Mouse (Mus musculus) effector memory CD4-positive, alpha-beta T cell, adult 7 months (primary cell): ENCODE data around the gene Dzank1. TPM values are rescaled to one million over a fixed set of nuclear protein-coding genes. Genes with fewer than 3 reads are reported as not detected.

ENCODE experiments used
- polyA plus RNA-seq: library from polyadenylated mRNA; unstranded; fragments of 100-300 nt; shearing (Covaris generic); gene quantifications from one replicate; pipeline ENCODE4 v1.2.1, GENCODE M21; 2017

The Dzank1 gene
- polyA plus RNA-seq = 0.59 TPM

DNA sequence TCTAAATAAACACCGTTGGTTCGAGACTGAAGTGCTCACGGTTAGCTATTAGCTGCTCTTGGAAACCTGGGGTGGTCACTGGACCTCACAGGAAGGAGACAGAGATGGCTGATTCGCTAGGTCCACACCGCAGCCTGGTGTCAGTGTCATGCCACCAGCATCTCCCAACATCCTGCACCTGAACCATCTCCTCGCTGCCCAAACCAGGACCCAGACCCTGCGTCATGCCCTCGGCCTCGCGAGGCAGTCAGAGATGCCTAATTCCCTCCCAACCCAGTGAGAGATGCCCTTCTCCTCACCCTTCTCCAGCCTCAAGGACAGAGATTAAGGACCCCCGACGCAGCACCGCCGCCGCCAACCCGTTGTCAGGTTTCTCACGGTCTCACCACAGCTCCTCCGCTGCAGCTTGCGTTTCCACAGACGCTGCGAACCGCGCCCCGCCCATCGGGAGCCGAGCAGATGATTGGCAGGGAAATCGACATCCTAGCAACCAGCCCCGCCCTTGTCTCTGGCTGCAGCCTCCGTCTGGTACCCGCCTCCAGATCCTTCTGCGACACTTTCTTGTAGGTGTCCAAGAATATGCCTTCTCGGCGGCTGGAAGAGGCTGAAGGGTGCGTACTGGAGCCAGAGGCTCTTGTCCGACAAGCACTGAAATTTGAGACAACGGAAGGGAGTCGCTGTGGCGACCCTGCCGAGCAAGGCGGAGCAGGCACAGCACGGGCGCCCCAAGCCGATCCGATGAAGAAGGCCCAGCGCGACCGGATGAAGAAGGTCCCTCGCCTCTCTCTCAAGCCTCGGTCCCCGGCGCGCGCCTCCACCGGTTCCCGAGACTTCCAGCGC, at the start of gene Dzank1, which contains the start of gene Polr3f:
Dzank1 (minus strand) TSS at position 434 of the 840 bp plus-strand sequence.
Polr3f (plus strand) TSS at position 738 of the 840 bp plus-strand sequence.

DNA sequence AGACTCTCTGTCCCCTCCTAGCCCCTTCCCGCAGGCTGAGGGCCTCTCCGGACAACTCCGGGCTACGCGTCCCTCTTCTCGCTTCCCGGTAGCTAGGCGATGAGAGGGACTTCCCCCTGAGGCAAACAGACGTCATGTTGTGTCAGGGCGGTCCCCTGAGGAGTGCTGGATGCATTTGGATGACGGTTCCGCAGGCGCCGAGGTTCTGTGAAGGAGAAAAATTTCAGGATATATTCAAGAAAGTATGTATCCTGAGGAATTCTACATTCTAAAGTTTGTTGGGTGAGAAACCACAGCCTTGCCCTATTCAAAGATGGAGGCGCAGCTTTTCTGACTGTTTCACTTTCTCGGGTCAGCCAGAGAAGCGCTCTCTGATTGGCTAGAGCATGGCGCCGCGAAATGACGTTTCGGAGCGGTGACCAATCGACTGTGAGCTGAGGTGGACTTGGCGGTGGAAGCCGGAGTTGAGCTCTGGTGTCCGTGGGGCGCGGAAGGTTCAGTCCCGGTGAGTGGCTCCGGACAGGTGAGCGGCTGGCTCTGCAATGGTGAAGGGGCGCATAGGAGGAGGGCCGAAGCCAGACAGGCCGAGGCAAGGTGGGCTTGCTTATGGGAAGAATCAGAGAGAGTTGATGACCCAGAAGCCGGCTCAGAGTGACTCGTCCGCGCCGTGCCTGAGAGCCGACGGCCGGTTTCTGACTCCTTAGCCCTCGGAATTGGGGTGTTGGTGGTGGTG, 28.8 kb upstream of the Dzank1 start, which contains the start of gene Sec23b:
Sec23b (plus strand) TSS at position 410 of the 733 bp plus-strand sequence.

DNA sequence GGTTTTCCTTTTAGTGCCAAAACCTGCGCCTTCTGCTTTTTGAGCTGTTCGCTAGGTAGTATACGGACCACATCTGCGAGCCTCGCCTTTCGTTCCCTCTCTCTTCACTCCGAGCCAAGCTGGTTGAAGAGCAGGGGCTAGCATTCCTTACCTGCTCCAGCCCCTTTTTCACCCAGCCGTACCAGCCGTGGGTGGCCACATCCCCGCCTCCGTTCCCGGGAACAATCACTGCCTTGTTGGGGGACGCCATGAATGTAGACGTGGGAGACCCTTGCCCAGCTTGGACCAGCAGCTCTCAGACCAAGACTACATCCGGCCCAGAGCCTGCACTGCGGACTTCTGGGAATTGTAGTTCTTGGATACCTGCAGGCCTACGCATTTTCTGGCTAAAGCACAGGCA, 23.3 kb upstream of the Dzank1 start, which contains the start of gene Rbbp9:
Rbbp9 (minus strand) TSS at position 341 of the 400 bp plus-strand sequence.

Other genes starting within 250 kb of the Dzank1 start
- gene Ovol2, start 195.3 kb downstream of the Dzank1 start, polyA plus RNA-seq = not detected
- 26.7 TPM for gene Kat14, start 158.4 kb downstream of the Dzank1 start, polyA plus RNA-seq
- gene Pet117, start 158.4 kb downstream of the Dzank1 start, polyA plus RNA-seq = 3.4 TPM
- 26.6 TPM for gene Polr3f, start 304 bp upstream of the Dzank1 start, polyA plus RNA-seq
- gene Rbbp9, start 23.5 kb upstream of the Dzank1 start, polyA plus RNA-seq = 3.4 TPM
- gene Sec23b, start 28.8 kb upstream of the Dzank1 start, polyA plus RNA-seq = 90.6 TPM
- 11.3 TPM for gene Smim26, start 66.6 kb upstream of the Dzank1 start, polyA plus RNA-seq
- gene Dtd1, start 72.5 kb upstream of the Dzank1 start, polyA plus RNA-seq = 57.0 TPM